Mouse (Mus musculus): ENCODE data around the gene Rnf144b.

Gene Rnf144b

GRCm38 (mm10) chr13:47218351-47218750 lies 95.9 kb downstream of the Rnf144b start:
- no peak for DNase-seq (ENCODE audit: low spot score in 2 of 2)

DNA sequence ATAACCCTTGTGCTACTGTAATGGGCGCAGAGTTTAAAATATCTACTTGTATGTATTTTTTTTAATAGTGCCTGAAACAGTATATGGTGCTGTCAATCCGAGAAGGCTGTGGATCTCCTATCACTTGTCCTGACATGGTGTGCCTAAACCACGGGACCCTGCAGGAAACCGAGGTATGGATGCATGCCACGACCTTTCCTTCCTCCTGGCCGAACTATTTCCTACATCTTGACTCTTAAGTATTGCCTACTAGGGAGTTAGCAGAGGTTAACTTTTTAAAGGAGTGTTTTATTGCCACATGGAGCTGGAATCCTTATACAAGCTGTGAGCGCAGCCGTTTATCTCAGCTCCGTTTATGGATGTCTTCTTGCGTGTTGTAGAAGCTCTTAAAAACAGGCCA lies 98.0 kb downstream of the Rnf144b start:
- DNase-seq (ENCODE audit: low spot score in 2 of 2): no peak

DNA sequence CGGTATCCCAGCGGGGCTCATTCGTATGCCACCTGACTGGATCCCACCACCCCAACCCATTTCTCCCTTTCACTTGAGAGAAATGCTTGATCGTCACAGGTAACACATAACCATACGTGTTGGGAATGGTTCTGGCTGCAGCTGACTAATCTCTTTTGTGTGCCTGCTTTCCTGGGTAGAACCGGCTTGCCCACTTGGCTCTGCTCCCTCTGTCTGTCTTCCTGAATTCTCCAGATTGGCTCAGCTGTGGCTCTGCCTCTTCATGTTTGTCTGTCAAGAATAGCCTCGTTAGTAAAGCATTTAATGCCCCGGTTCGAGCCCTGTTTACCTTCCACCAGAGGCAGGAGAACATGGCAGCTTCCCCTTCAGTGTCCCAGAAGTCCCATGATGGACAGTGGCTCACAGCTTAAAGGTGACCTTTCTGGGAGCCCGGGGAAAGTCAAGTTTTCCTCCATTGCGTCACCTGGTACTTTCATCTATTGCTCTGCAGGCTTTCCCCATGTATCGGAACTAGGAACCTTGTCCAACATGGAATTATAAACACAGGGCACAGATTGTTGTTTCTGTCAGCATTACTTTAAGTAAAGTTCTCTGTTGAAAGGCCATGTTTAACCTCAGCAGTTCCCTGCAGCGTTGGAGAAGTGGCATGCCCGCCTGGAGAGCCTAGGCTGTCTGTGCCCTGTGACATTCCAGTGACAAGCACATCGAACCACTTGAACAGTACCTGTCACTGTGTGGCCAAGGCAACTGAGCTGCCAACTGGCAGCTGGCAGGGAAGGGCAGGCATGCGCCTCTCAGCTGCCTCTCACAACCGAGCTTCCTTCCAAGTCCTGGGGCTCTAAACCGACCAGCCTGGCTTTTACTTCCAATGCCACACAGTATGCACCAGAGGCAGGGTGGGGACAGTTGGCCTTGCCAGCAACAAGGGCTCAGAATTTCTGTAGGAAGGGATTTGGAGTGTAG lies 101.4 kb downstream of the Rnf144b start:
- no peak for DNase-seq (ENCODE audit: low spot score in 2 of 2)

DNA sequence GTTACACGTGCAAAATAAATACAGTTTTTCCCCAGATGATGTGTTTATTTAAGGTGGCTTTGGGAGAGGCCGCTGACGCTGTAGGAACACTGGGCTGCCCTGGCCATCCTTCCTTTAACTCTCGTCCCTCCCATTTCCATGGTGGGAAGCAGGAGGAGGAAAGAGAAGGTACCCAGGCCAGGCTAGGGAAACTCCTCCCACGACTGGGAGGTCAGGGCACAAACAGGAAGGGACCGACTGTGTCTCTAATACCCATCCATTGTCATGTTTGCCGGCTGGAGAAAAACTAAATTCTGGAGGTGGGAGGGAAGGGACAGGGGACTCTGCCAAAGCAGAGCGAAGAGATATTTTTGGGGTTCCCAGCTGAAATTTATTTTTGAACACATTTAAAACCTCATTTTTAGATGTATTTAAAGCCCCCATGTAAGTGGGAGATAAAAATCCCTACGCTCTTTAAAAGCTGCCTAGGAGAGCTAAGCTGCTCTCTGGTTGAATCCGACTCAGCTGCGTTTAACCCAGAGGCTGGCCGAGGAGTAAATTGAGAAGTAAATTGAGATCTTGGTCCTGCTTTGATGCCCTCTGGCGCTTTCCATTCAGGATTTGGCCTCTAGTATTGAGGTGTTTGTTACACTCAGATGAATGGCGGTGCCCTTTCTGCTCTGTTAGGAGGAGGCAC lies 102.3 kb downstream of the Rnf144b start:
- no peak for DNase-seq (ENCODE audit: low spot score in 2 of 2)

DNA sequence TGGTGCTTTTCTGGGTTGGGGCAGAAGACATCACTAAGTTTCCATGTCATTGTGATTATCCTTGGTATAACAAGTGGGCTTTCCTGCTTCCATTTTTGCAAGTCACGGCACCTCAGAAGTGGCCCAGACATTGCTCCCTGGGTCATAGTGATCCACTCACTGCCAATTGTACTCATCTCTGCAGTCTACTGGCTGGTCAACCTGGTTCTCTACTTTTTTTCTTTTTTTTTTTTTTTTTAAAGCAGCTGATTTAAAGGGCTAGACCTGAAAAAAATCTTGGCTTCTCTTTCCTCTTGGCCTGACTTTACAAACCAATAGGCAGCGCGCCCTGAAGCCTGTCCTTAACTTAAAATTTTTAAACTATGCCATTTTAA lies 102.9 kb downstream of the Rnf144b start:
- no peak for DNase-seq (ENCODE audit: low spot score in 2 of 2)

DNA sequence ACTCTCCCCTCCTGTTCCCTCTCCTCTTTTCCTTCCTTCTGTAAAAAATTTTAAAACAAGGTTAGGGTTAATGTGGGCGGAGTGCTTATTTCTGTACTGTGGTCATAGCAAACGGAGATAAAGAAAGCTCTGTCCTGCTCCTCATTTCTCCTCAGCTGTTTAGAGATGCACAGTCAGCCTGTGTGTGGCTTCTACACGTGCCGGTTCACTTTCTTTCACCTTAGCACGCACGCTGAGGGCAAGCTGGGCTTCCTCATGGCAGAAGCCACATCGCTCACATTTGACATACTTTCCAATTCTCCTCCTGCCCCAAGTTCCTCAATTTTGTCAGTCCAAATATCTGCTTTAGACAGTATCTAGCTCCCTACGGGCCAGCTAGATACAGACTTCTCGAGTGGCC lies 103.3 kb downstream of the Rnf144b start:
- DNase-seq (ENCODE audit: low spot score in 2 of 2): no peak

DNA sequence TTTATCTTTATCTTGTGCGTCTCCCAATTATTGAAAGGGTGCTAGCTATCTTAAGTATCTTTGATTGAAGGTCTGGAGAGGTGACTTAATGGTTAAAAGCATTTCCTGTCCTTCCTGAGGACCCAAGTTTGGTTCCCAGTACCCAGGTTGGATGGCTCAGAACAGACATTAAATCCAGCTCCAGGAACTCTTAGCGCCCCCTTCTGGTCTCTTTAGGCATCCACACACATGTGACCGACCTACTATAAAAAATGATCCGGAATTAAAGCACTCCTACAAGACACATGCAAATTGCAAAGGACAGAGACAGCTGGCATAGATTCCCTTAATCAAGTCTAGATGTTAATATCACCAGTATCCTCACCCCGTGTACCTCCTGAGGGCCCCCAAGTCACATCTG lies 104.1 kb downstream of the Rnf144b start:
- no peak for DNase-seq (ENCODE audit: low spot score in 2 of 2)

- DNase-seq (ENCODE audit: low spot score in 2 of 2): no peak
These were observed 105.7 kb downstream of the Rnf144b start for GRCm38 (mm10) chr13:47228201-47228600.

DNA sequence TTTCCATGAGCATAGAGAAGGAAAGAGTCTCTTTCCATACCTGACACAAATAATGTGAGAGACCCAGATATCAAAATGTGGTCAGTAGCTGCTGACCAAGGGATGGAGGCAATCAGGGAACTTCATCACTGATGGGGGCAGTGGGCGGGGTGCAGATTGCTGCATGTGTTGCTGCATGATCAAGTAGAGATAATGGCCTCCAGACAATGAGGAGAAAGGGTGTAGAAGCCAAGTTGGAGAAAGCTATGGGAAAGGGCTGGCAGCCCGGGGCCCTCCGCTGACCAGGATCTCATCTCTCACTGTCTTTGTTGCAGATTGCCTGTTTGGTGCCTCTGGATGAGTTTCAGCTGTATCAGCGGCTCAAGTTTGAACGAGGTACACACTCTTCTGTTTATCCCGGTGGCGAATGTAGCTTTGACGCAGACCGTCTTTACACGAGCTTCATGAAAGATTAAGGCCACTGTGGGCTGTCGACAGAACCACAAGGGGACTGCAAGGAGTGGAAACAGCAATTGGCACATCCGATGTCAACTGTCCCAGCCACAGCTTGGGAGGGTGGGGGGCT lies 106.3 kb downstream of the Rnf144b start:
- DNase-seq (ENCODE audit: low spot score in 2 of 2): no peak

GRCm38 (mm10) chr13:47232163-47232562 lies 109.7 kb downstream of the Rnf144b start:
- DNase-seq (ENCODE audit: low spot score in 2 of 2): no peak

GRCm38 (mm10) chr13:47237376-47237775 lies 114.9 kb downstream of the Rnf144b start:
- no peak for DNase-seq (ENCODE audit: low spot score in 2 of 2)

DNA sequence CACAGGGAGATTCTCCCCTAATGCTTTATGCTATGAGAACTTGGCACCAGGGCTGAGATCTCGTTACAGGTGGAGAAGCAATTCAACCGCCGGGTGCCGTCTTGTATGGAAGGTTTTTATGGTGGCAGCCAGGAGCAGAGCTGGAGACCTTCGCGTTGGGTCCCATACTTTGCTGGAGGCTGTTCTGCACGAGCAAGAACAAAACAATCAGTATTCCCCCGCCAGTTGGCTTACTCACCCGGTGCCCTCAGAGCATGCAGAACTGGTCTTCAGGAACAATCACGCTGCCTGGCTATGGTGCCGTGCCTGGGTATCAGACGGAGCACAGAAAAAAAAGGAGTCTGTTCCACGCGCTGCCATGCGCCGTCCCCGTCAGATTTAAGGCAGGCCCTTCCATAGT lies 115.7 kb downstream of the Rnf144b start:
- no peak for DNase-seq (ENCODE audit: low spot score in 2 of 2)

DNA sequence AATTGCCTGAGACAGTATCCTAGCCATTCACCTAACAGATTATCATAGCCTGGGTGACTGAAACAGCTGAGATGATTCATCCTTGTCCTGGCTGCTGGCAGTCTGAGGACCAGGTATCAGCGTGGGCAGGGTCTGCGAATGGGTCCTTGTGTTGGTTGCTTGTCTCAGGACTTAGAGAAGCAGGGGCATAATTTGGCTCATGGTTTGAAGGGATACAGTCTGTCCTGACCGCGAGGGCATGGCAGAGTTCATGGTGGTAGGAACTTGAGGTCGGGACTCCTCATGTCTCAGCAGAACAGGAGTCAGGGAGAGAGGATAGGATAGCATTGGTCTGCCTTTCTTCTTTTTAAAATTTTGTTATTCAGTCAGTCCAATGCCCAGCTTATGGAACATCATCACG lies 121.1 kb downstream of the Rnf144b start:
- DNase-seq (ENCODE audit: low spot score in 2 of 2): no peak

GRCm38 (mm10) chr13:47244771-47245170 lies 122.3 kb downstream of the Rnf144b start:
- DNase-seq (ENCODE audit: low spot score in 2 of 2): no peak

DNA sequence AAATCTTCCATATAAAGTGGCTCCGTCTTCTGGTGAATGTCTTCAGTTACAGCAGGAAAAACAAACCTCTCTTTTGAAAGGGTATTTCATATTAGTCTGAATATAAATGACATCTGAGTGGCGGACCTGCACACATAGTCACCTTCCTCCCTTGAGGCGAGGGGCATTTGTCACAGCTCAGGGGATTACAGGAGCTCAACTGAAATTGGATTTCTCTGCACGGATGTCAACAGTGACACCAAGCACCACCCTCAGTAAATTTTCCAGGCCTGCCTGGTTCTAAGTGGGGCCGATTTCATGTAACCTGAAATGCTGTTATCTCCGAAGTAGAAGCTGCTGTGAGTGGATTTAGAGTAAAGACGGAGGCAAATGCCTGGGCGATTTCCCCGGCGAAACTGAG lies 124.0 kb downstream of the Rnf144b start:
- no peak for DNase-seq (ENCODE audit: low spot score in 2 of 2)

DNA sequence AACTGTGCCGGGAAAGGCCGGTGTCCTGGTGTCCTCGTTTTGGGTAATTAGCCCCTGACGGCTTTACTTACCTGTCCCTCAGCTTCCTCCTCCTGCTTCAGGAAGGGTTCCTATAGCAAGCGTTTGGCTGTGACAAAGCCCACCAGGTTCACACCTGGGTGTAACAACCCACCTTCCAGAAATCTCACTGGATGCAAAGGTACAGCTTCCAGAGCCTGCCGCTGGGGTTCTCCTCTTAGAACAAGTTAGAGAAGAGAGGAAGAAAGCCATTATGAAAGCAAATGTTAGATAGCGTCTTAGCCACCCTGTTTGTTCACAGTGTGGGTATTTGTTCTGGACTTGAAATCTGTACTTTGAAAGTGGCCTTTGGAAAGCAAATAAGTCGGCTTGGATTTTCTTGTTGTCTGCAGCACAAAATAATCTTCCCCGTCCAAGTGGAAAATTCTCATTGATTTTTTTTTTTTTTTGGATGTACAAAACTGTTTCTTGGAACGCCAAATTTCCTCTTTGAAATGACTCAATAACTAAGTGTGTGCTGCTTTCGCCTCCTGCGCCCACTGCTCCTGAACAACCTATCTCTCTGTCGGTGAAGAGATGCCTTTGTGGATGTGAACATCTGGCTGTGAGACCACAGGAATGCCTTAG lies 124.8 kb downstream of the Rnf144b start:
- DNase-seq (ENCODE audit: low spot score in 2 of 2): no peak

DNA sequence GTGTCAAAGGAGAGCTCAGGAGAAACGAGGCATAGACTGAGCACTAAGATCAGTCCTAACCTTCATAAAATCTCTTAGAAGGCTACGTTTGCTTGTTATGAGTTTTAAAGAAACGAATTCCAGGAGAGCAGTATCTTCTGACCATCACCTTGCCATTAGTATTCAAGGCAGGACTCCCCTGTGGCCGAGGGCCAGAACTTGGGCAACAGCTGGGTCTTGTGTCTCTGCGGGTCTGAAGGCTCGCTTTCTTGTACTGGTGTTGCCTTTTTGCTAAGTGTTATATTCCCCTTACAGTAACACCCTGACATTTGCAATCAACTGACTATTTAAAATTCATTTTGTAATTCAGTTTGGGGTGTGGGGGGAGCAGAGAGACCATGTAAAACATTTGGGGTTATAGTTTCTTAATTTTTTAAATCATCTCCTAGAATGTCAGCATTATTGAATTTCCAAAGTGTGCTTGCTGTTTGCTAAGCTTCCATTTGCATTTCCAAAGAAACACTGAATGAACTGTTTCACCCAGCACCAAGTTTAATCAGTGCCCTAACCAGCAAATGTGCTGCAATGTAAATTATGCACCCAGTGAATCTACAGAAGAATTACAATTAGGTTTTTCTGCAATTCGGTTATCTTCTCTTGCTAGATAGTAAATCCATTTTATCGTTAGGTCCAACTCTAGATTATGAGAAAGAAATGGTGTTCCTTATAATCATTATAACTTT lies 126.0 kb downstream of the Rnf144b start:
- DNase-seq (ENCODE audit: low spot score in 2 of 2): no peak

- DNase-seq (ENCODE audit: low spot score in 2 of 2): no peak
These were observed 128.2 kb downstream of the Rnf144b start for GRCm38 (mm10) chr13:47250615-47251014.

GRCm38 (mm10) chr13:47251114-47251764 lies 128.8 kb downstream of the Rnf144b start:
- DNase-seq (ENCODE audit: low spot score in 2 of 2): no peak

GRCm38 (mm10) chr13:47253711-47254110 lies 131.3 kb downstream of the Rnf144b start:
- no peak for DNase-seq (ENCODE audit: low spot score in 2 of 2)

GRCm38 (mm10) chr13:47259297-47259696 lies 136.8 kb downstream of the Rnf144b start:
- DNase-seq (ENCODE audit: low spot score in 2 of 2): no peak

Data from spleen, postnatal 14 days (tissue).